Mouse (Mus musculus): ENCODE measurements around the gene Rftn2. TPM values are rescaled to one million over a fixed set of nuclear protein-coding genes. Genes with fewer than 3 reads are reported as not detected.

Rftn2 gene
- total and polyA plus RNA-seq, 2 experiments from 2014 or later = 11.2 to 14.9 TPM

GRCm38 (mm10) chr1:55213475-55213874 is 13.1 kb downstream of the Rftn2 start:
- H3K4me2 ChIP-seq (ENCODE audit: low read depth, low read length) = no peak overlapping the region
- H3K9me3 ChIP-seq (ENCODE audit: low read length) = no peaks in the 10 kb centered on the region
- no peak for ATAC-seq
- TF ChIP-seq CTCF (IDR thresholded peaks at IDR 0.05; ENCODE audit: low read depth) = no peak
- DNase-seq (ENCODE audit: low spot score) = no peak
- 81% methylated on average over 6 of the region's 6 CpGs for WGBS
- H3K9ac ChIP-seq (replicated peaks; ENCODE audit: low read length) = no peak overlapping the region
- H3K36me3 ChIP-seq (ENCODE audit: insufficient read depth, low read length) = no peaks in the 10 kb centered on the region
- no peak overlapping the region for H3K27ac ChIP-seq
- 0 out of 2 replicates have a peak, but pooled peaks cover 3% of the 10 kb centered on the region for H3K4me1 ChIP-seq (ENCODE audit: insufficient read depth, low read length)
- no peaks in the 10 kb centered on the region for H3K27me3 ChIP-seq (ENCODE audit: insufficient read depth, low read length)
- no peak overlapping the region for H3K4me3 ChIP-seq (ENCODE audit: low read length)

GRCm38 (mm10) chr1:55212771-55213170 is 13.8 kb downstream of the Rftn2 start:
- Histone ChIP-seq H3K4me3 (ENCODE audit: low read length) (no peak overlapping the region), H3K4me1 (ENCODE audit: insufficient read depth, low read length) (0 out of 2 replicates have a peak, but pooled peaks cover 3% of the 10 kb centered on the region), H3K27ac (no peak overlapping the region), H3K9ac (replicated peaks; ENCODE audit: low read length) (no peak overlapping the region), H3K4me2 (ENCODE audit: low read depth, low read length) (no peak overlapping the region), H3K36me3 (ENCODE audit: insufficient read depth, low read length) (no peaks in the 10 kb centered on the region), H3K27me3 (ENCODE audit: insufficient read depth, low read length) (no peaks in the 10 kb centered on the region), H3K9me3 (ENCODE audit: low read length) (no peaks in the 10 kb centered on the region)
- no peak for TF ChIP-seq CTCF (IDR thresholded peaks at IDR 0.05; ENCODE audit: low read depth)
- no peak for DNase-seq (ENCODE audit: low spot score)
- no peak for ATAC-seq
- 88% methylated on average over 4 of the region's 4 CpGs for WGBS

DNA sequence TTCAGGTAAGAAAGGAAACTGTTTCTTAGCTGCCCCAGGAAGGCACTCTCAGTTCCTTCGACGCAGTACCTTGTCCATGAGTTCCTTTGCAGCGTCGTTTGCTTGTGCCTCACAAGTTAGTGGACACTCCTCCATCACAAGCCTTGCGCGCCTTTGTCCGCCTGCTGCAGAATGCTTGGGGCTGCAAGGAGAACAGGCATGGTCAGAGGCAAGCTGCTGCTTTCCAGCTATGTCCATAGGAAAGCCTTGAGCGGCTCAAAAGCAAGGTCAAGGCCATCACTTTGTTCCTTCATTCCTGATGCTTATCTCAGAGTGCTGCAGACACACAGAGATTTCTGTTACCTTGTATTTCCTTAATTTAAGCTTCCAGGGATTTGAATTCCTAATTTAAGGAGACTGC is 15.5 kb downstream of the Rftn2 start:
- Histone ChIP-seq H3K9me3 (ENCODE audit: low read length) (no peaks in the 10 kb centered on the region), H3K27ac (peak overlapping the region; percentile 41; the same call in 1 of the 2 replicates), H3K27me3 (ENCODE audit: insufficient read depth, low read length) (no peaks in the 10 kb centered on the region), H3K4me1 (ENCODE audit: insufficient read depth, low read length) (0 out of 2 replicates have a peak, but pooled peaks cover 3% of the 10 kb centered on the region), H3K9ac (replicated peaks; ENCODE audit: low read length) (no peak overlapping the region), H3K36me3 (ENCODE audit: insufficient read depth, low read length) (no peaks in the 10 kb centered on the region), H3K4me3 (ENCODE audit: low read length) (no peak overlapping the region), H3K4me2 (ENCODE audit: low read depth, low read length) (no peak overlapping the region)
- ATAC-seq (no peak), DNase-seq (ENCODE audit: low spot score) (no peak)
- no peak for TF ChIP-seq CTCF (IDR thresholded peaks at IDR 0.05; ENCODE audit: low read depth)
- WGBS = 78% methylated on average over 8 of the region's 8 CpGs

GRCm38 (mm10) chr1:55210202-55210965 is 16.2 kb downstream of the Rftn2 start:
- Histone ChIP-seq H3K27ac (peak overlapping the region; percentile 41; the same call in 1 of the 2 replicates), H3K36me3 (ENCODE audit: insufficient read depth, low read length) (no peaks in the 10 kb centered on the region), H3K9ac (replicated peaks; ENCODE audit: low read length) (no peak overlapping the region), H3K4me2 (ENCODE audit: low read depth, low read length) (peak overlapping the region; percentile 18; the same call in 1 of the 2 replicates), H3K4me1 (ENCODE audit: insufficient read depth, low read length) (0 out of 2 replicates have a peak, but pooled peaks cover 3% of the 10 kb centered on the region), H3K4me3 (ENCODE audit: low read length) (no peak overlapping the region), H3K27me3 (ENCODE audit: insufficient read depth, low read length) (no peaks in the 10 kb centered on the region), H3K9me3 (ENCODE audit: low read length) (no peaks in the 10 kb centered on the region)
- ATAC-seq = 0 out of 2 replicates have a peak, but pooled peaks have one; percentile 40
- no peak for TF ChIP-seq CTCF (IDR thresholded peaks at IDR 0.05; ENCODE audit: low read depth)
- 55% methylated on average over 12 of the region's 12 CpGs for WGBS
- DNase-seq (ENCODE audit: low spot score) = no peak

DNA sequence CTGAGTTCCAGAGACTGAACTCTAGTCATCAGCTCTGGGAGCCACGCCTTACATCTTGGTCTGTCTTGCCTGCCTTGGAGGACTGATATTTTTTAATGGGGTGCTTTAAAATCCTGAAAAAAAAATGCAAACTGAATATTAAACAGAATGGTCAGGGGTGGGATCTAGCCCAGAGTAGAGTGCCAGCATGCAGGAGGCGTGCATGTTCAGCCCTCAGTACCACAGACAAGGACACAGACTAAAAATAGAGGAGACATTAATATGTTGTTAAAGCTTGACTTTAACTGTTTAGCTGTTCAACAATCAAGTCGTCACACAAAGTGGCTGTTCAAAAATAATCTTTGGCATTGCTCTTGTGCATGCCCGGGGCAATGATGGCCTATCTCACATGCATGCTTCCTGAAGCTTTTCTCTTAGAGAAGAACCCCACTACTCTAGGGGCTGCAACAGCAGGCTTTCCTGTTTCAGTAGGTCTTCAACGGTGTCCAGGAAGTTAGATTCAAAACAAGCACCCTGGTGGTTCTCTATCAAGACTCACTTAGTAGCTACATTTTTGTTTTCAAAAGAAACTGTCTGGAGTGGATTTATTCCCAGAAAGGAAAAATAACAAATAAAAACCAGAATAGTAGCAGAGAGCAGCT is 18.0 kb downstream of the Rftn2 start:
- TF ChIP-seq CTCF (IDR thresholded peaks at IDR 0.05; ENCODE audit: low read depth) = no peak
- no peak overlapping the region for H3K4me3 ChIP-seq (ENCODE audit: low read length)
- WGBS = 75% methylated on average over 5 of the region's 5 CpGs

DNA sequence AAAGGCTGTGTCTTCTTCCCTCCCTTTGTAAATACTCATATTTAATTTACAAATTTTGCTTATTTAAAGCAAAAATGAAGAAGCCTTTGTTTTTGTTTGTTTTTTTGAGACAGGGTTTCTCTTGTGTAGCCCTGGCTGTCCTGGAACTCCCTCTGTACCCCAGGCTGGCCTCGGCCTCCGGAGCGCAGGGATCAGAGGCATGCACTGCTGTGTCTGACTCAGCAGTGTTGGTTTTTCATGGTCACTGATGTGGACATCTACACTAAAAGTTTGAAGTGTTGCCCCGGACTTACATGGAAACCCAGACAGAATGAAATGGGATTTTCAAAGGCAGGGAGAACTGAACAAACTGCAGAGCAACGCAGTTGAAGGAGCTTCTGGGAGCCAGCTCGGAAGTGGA is 19.0 kb downstream of the Rftn2 start:
- Histone ChIP-seq H3K4me1 (ENCODE audit: insufficient read depth, low read length) (0 out of 2 replicates have a peak, but pooled peaks cover 3% of the 10 kb centered on the region), H3K9ac (replicated peaks; ENCODE audit: low read length) (no peak overlapping the region), H3K9me3 (ENCODE audit: low read length) (no peaks in the 10 kb centered on the region), H3K4me3 (ENCODE audit: low read length) (no peak overlapping the region), H3K27ac (no peak overlapping the region), H3K27me3 (ENCODE audit: insufficient read depth, low read length) (no peaks in the 10 kb centered on the region), H3K36me3 (ENCODE audit: insufficient read depth, low read length) (no peaks in the 10 kb centered on the region), H3K4me2 (ENCODE audit: low read depth, low read length) (no peak overlapping the region)
- no peak for TF ChIP-seq CTCF (IDR thresholded peaks at IDR 0.05; ENCODE audit: low read depth)
- ATAC-seq = no peak
- WGBS = 80% methylated on average over 6 of the region's 6 CpGs
- no peak for DNase-seq (ENCODE audit: low spot score)

More for the DNA sequence above, 18.0 kb downstream of the Rftn2 start:
- no peak for ATAC-seq
- DNase-seq (ENCODE audit: low spot score) = no peak
- Histone ChIP-seq H3K4me1 (ENCODE audit: insufficient read depth, low read length) (0 out of 2 replicates have a peak, but pooled peaks cover 3% of the 10 kb centered on the region), H3K27ac (no peak overlapping the region), H3K9ac (replicated peaks; ENCODE audit: low read length) (no peak overlapping the region), H3K27me3 (ENCODE audit: insufficient read depth, low read length) (no peaks in the 10 kb centered on the region), H3K4me2 (ENCODE audit: low read depth, low read length) (no peak overlapping the region), H3K36me3 (ENCODE audit: insufficient read depth, low read length) (no peaks in the 10 kb centered on the region), H3K9me3 (ENCODE audit: low read length) (no peaks in the 10 kb centered on the region)
